Mouse (Mus musculus): Measurements from ENCODE around the gene Magi1.

DNA sequence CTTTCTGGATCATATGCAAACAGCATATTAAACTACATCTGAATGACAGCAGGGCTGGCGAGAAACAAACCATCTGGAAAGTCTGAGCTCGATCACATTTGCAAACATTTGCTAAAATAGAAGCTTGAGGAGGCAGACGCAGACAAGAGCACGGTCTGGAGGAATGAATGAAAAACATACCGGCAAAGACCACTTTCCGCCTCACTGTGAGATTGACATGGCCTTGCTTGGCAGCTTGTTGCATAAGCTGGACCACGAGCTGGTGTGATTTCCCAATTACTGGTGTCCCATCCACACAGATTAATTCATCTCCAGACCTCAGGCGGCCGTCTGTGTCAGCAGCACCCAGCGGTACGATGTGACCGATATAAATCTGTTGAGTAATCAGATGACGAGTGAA, 584.3 kb downstream of the Magi1 start:
- TF ChIP-seq CTCF (IDR thresholded peaks at IDR 0.05; ENCODE audit: low read depth) (no peak), EP300 (IDR thresholded peaks at IDR 0.05; ENCODE audit: low read depth) (no peak)
